In genomic region chr4:85402823-85403222, GRCm38 (mm10) we compare ENCODE assay signal across 9 mouse cellular contexts.
DNase-seq lines count a peak whose midpoint lies in the region; ATAC-seq and TF ChIP-seq lines count a peak whose summit lies in the region.
"Had no signal": no experiment of that assay in that cellular context is flagged by ENCODE, and none has a peak within 500 bp of the region (broad histone marks: within the 10 kb centered on the region; RNA-seq: fewer than 3 reads in every experiment).

No protein-coding gene starts in this region.

- H3K36me3 ChIP-seq in testis, adult 2 months (ENCODE audit: control insufficient read depth, insufficient read depth, low read length), result no peaks in the 10 kb centered on the region
- no peaks in the 10 kb centered on the region for H3K36me3 ChIP-seq in embryonic facial prominence, embryonic 14.5 days (ENCODE audit: control insufficient read depth, insufficient read depth, low read length)
- H3K36me3 ChIP-seq: stomach, embryonic 15.5 days had no signal

- 27% methylated on average over 4 of the region's 4 CpGs for WGBS in embryonic facial prominence, embryonic 14.5 days

- peak; percentile 80 to 85 for DNase-seq in cerebellum, postnatal 10 days
- no peak for DNase-seq in testis, postnatal 14 days (ENCODE audit: low spot score)
- peak; percentile 86 for DNase-seq in embryonic facial prominence, embryonic 14.5 days (ENCODE audit: low spot score)
- DNase-seq in kidney, postnatal 14 days, result peak; percentile 77
- peak; percentile 56 for DNase-seq in lung, postnatal 25 days (ENCODE audit: low spot score)
- peak; percentile 90 for DNase-seq in testis, postnatal 10 days (ENCODE audit: low spot score)

- H3K4me1 ChIP-seq in testis, adult 2 months (ENCODE audit: control insufficient read depth, insufficient read depth, low read length), result no peaks in the 10 kb centered on the region
- H3K4me1 ChIP-seq in embryonic facial prominence, embryonic 14.5 days (ENCODE audit: control insufficient read depth, insufficient read depth, low read length), result no peaks in the 10 kb centered on the region
- H3K4me1 ChIP-seq: stomach, embryonic 15.5 days had no signal

- no peak for TF ChIP-seq POLR2A in testis, adult 2 months (IDR thresholded peaks at IDR 0.05; ENCODE audit: control insufficient read depth, low read depth, low read length)

- H3K9ac ChIP-seq in embryonic facial prominence, embryonic 14.5 days (ENCODE audit: low read depth, low read length), result no peak overlapping the region
- H3K9ac ChIP-seq: stomach, embryonic 15.5 days had no signal

- H3K4me2 ChIP-seq in embryonic facial prominence, embryonic 14.5 days (ENCODE audit: low read depth, low read length), result no peak overlapping the region
- H3K4me2 ChIP-seq: stomach, embryonic 15.5 days had no signal

- no peaks in the 10 kb centered on the region for H3K9me3 ChIP-seq in embryonic facial prominence, embryonic 14.5 days (ENCODE audit: control insufficient read depth, low read length)
- H3K9me3 ChIP-seq: stomach, embryonic 15.5 days had no signal

- no peak overlapping the region for H3K27ac ChIP-seq in testis, adult 2 months (ENCODE audit: control insufficient read depth, insufficient read depth, low read depth, low read length)
- H3K27ac ChIP-seq in embryonic facial prominence, embryonic 14.5 days (replicated peaks; ENCODE audit: low read depth, low read length), result no peak overlapping the region
- H3K27ac ChIP-seq: stomach, embryonic 15.5 days had no signal

- ATAC-seq in cerebellum, adult (ENCODE audit: insufficient number of reproducible peaks, low FRiP score, low TSS enrichment), result no peak
- no peak for ATAC-seq in embryonic facial prominence, embryonic 14.5 days (ENCODE audit: low read depth)

- no peak overlapping the region for H3K4me3 ChIP-seq in testis, adult 2 months (ENCODE audit: control insufficient read depth, low read depth, low read length)
- H3K4me3 ChIP-seq in embryonic facial prominence, embryonic 14.5 days (ENCODE audit: low read depth, low read length), result no peak overlapping the region
- H3K4me3 ChIP-seq: stomach, embryonic 15.5 days had no signal

- no peaks in the 10 kb centered on the region for H3K27me3 ChIP-seq in testis, adult 2 months (ENCODE audit: control insufficient read depth, insufficient read depth, low read length)
- no peaks in the 10 kb centered on the region for H3K27me3 ChIP-seq in embryonic facial prominence, embryonic 14.5 days (replicated peaks; ENCODE audit: control insufficient read depth, insufficient read depth, low read length)
- H3K27me3 ChIP-seq: stomach, embryonic 15.5 days had no signal

- TF ChIP-seq CTCF in testis, adult 2 months (IDR thresholded peaks at IDR 0.05; ENCODE audit: control insufficient read depth, insufficient read depth, insufficient replicate concordance, low read depth, low read length), result peak; percentile 30; the same call in 1 of the 2 replicates
